Mouse (Mus musculus) heart, adult 2 months (tissue): ENCODE data around the gene Wdr4. TPM values are rescaled to one million over a fixed set of nuclear protein-coding genes. Genes with fewer than 3 reads are reported as not detected.

ENCODE experiments used
- DNase-seq, 2 experiments: peaks; one replicate each; pipeline ENCODE4 v3.0.0; 2021
- H3K27ac ChIP-seq: fragments of 200-600 bp; 2 replicates; pipeline ENCODE4 v1.8.1; 2022
- H3K27me3 ChIP-seq: fragments of 200-500 bp; 2 replicates; pipeline ENCODE4 v1.6.1; 2012; ENCODE audit warnings: mild to moderate bottlenecking, low read length, inconsistent platforms, mixed read lengths; ENCODE audit not compliant: control insufficient read depth, insufficient read depth
- H3K36me3 ChIP-seq: fragments of 200-500 bp; 2 replicates; pipeline ENCODE4 v1.6.1; 2012; ENCODE audit warnings: low read length, inconsistent platforms; ENCODE audit not compliant: control insufficient read depth, insufficient read depth
- H3K4me1 ChIP-seq: fragments of 200-500 bp; 2 replicates; pipeline ENCODE4 v1.6.1; 2011; ENCODE audit warnings: low read length; ENCODE audit not compliant: control insufficient read depth, insufficient read depth
- H3K4me3 ChIP-seq: fragments of 200-600 bp; 2 replicates; pipeline ENCODE4 v1.8.1; 2022
- H3K79me2 ChIP-seq: fragments of 200-500 bp; replicated peaks from 2 replicates; pipeline ENCODE4 v1.6.1; 2012; ENCODE audit warnings: mild to moderate bottlenecking, inconsistent platforms, low read length, moderate library complexity, mixed read lengths; ENCODE audit not compliant: control insufficient read depth, insufficient read depth
- H3K9ac ChIP-seq: fragments of 200-500 bp; 2 replicates; pipeline ENCODE4 v1.6.1; 2012; ENCODE audit warnings: low read depth, mild to moderate bottlenecking, control low read depth, inconsistent platforms, low read length, mixed read lengths
- CTCF ChIP-seq: fragments of 200-600 bp; IDR thresholded peaks from 2 replicates; pipeline ENCODE4 v1.8.1; 2022; ENCODE audit warnings: antibody characterized with exemption, mild to moderate bottlenecking, moderate library complexity
- EP300 ChIP-seq: fragments of 200-500 bp; IDR thresholded peaks from 2 replicates; pipeline ENCODE4 v1.6.1; 2011; ENCODE audit warnings: low read depth, low read length, control low read depth; ENCODE audit not compliant: insufficient read depth
- POLR2A ChIP-seq: fragments of 200-500 bp; IDR thresholded peaks from 2 replicates; pipeline ENCODE4 v1.6.1; 2011; ENCODE audit warnings: mild to moderate bottlenecking, low read depth, low read length, control low read depth; ENCODE audit not compliant: insufficient read depth
- WGBS: fragments of 180-500 bp; shearing (Covaris S2); methylation state at CpG from one replicate; pipeline ENCODE4 v1.1.7; 2018; 5-methylcytosine and 5-hydroxymethylcytosine counted together
- intact Hi-C: fragments of 180-260 bp; cut with DNase I; formaldehyde crosslinking; loops from one replicate; pipeline ENCODE4 v1.15.1; 2025
- polyA plus RNA-seq: library from polyadenylated mRNA; depleted of rRNA; stranded (reverse); fragments of >200 nt; gene quantifications from 2 replicates; pipeline ENCODE4 v1.2.3, GENCODE M21; 2012
- total RNA-seq, 2 experiments: library from RNA; stranded (reverse); gene quantifications; 2 replicates each; pipeline ENCODE4 v1.2.3; 2021

Gene Wdr4
- total and polyA plus RNA-seq, 3 experiments: 5.2 to 9.9 (median 5.6) TPM

DNA sequence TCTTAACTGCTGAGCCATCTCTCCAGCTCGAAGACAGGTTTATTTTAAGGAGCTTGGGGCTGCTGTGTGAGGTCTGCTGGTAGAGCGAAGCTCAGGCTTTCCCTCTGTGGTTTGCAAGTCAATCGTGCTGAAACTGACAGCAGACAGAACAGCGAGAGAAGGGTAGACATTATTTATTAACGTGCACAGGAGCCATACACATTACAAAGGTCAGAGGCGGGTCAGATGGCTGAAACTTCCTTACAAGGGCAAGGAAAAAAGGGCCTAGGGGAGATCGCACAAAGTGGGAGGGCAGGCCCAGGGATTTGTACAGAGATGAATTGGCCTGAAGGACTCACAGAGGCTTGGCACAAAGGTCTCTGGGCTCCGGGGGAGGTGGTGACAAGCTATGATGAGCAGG, 29.6 kb upstream of the Wdr4 start:
- Histone ChIP-seq H3K79me2 (no peaks in the 10 kb centered on the region), H3K9ac (no peak overlapping the region), H3K27me3 (no peaks in the 10 kb centered on the region), H3K4me1 (no peaks in the 10 kb centered on the region), H3K4me3 (no peak overlapping the region), H3K36me3 (no peaks in the 10 kb centered on the region), H3K27ac (no peak overlapping the region)
- no peak for DNase-seq
- 66% methylated on average over 8 of the region's 8 CpGs for WGBS
- intact Hi-C loops: no loop called here
- TF ChIP-seq CTCF (no peak), POLR2A (no peak), EP300 (no peak)

DNA sequence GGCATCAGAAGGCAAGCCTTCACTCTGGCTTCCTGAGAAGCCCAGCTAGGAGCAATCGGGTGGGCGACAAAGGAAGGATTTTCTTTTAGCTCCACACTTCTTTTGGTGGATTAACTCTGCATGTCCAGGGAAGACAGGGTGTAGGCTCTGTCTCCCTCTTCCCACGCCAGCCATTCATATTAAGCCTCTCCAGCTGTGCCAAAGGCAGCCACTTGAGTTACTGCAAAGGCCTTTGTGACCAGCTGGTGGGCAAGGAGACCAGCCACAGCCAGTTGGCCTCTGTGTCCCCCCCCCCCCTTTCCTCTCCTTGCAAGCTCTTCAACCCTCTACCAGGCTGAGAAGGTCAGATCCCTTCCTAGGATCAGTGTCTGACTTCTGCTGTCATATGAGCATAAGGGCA, 28.2 kb upstream of the Wdr4 start:
- 80% methylated on average over 3 of the region's 3 CpGs for WGBS
- H3K27ac ChIP-seq: no peak overlapping the region
- intact Hi-C loops: no loop called here
- TF ChIP-seq CTCF: no peak
- TF ChIP-seq EP300: no peak
- no peak for TF ChIP-seq POLR2A
- no peaks in the 10 kb centered on the region for H3K79me2 ChIP-seq
- H3K9ac ChIP-seq: no peak overlapping the region
- no peaks in the 10 kb centered on the region for H3K27me3 ChIP-seq
- no peaks in the 10 kb centered on the region for H3K36me3 ChIP-seq
- no peak overlapping the region for H3K4me3 ChIP-seq
- no peak for DNase-seq
- H3K4me1 ChIP-seq: no peaks in the 10 kb centered on the region

DNA sequence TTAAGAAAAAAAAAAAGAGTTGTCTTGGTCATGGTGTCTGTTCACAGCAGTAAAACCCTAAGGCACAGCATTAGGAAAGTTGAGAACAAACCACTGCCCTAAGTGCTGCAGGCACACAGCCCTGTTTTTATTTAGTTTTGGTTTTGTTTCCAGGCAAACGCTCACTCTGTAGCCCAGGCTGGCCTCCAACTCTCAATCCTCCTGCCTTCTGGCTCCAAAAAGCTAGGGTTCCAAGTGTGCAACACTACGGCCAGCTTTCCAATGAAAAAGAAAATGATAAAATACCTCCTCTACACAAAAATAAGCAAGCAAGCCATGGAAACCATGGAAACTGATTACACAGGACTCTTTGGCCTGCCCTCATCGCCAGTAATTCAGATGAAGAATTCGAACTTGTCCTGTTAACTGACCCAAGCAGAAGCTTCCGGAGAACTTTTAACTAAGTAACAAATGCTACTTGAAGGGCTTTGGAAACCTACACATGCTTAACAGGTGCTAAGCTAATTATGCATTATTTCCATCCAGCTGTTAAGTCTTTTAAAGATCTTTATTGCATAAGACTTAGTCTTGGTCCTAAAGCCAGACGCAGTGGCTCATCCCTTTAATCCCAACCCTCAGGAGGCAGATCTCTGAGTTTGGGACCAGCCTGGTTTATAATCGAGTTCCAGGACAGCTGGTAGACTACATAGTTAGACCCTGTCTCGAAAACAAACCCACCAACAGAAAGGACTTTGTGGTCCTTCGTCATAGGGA, 26.8 kb upstream of the Wdr4 start:
- no peaks in the 10 kb centered on the region for H3K36me3 ChIP-seq

DNA sequence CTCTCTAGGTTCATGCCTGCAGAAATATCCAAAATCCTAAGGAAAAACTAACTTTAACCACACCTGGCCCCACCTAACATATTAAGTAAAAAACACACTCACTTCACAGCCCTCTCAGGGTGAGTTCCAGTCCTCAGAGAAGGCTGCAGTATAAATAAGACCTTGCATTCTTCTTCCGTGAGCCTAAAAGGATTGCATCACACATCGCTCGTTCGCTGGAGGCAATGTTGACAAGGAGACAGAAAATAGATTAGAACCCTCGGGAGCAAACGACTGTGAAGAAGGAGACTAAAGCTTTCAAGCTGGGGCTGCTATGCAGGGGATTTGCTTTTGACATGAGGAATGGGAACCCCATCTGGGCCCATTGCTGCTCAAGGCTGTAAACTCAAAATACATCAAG, 23.8 kb upstream of the Wdr4 start:
- Histone ChIP-seq H3K4me1 (no peaks in the 10 kb centered on the region), H3K27ac (no peak overlapping the region), H3K27me3 (no peaks in the 10 kb centered on the region), H3K36me3 (no peaks in the 10 kb centered on the region), H3K9ac (no peak overlapping the region), H3K4me3 (no peak overlapping the region), H3K79me2 (no peaks in the 10 kb centered on the region)
- DNase-seq: no peak
- intact Hi-C loops: no loop called here
- TF ChIP-seq CTCF (no peak), EP300 (no peak), POLR2A (no peak)
- 32% methylated on average over 6 of the region's 6 CpGs for WGBS

More for the DNA sequence above, 26.8 kb upstream of the Wdr4 start:
- H3K9ac ChIP-seq: no peak overlapping the region
- DNase-seq: peak; percentile 32 to 56
- TF ChIP-seq CTCF (no peak), EP300 (no peak), POLR2A (no peak)
- no peaks in the 10 kb centered on the region for H3K4me1 ChIP-seq
- no peak overlapping the region for H3K27ac ChIP-seq
- H3K4me3 ChIP-seq: no peak overlapping the region
- no peaks in the 10 kb centered on the region for H3K27me3 ChIP-seq
- intact Hi-C loops: no loop called here
- no peaks in the 10 kb centered on the region for H3K79me2 ChIP-seq
- 73% methylated on average over 9 of the region's 9 CpGs for WGBS

DNA sequence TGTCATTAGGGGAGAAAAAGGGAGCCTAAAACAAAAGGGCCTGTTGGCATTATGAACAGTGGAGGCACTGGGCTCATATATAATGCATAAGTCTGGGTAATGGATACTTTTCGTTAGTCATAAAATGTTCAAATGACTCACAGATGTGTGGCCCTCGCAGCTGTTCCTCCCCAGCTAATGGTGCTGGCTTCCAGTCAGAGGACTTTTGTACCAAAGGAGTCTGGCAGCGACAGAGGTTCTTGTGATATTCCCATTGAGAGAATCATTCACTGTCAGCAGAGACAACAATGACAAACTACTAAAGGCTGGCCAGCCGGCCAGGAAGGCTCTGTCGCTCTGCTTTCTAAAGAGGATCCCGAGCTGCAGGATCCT, 21.7 kb upstream of the Wdr4 start:
- intact Hi-C loops: no loop called here
- H3K36me3 ChIP-seq: no peaks in the 10 kb centered on the region
- DNase-seq: peak; percentile 25 to 27
- no peaks in the 10 kb centered on the region for H3K27me3 ChIP-seq
- TF ChIP-seq EP300: no peak
- no peak for TF ChIP-seq POLR2A
- TF ChIP-seq CTCF: no peak
- H3K9ac ChIP-seq: no peak overlapping the region
- H3K27ac ChIP-seq: no peak overlapping the region
- H3K79me2 ChIP-seq: no peaks in the 10 kb centered on the region
- WGBS: 40% methylated on average over 6 of the region's 6 CpGs
- no peak overlapping the region for H3K4me3 ChIP-seq
- H3K4me1 ChIP-seq: no peaks in the 10 kb centered on the region

DNA sequence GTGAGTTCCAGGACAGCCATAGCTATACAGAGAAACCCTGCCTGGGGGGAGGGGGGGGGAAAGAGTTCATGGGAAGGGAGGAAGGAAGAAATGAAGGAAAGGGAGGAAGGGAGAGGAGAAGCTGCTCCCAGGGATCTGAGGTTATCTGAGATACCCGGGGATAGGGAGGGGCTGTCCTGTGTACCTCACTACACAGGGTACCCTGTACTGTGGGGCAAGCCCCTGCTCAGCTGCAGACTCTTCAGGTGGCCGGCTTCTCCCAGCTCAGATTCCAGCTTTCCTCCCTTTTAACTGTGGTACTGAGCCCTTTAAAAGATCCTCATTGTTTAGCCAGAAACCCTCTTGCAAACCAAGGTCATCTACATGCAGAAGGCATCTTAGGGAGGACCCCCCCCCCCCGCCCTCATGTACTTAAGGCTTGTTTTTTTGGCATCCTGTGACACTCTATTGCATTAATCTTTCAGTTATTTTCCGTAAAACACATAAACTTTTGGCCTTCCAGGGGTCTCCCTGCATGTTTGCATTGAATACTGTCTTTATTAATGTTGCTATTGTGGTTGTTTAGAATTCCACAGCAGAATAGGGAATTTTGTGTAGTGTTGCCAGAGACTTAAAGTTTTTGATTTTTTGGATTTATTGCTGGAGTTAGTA, 21.2 kb upstream of the Wdr4 start:
- intact Hi-C loops: no loop called here
- WGBS: 73% methylated on average over 4 of the region's 4 CpGs

More for the DNA sequence above, 21.2 kb upstream of the Wdr4 start:
- Histone ChIP-seq H3K27ac (no peak overlapping the region), H3K4me1 (peaks cover 2% of the 10 kb centered on the region; the same call in 1 of the 2 replicates), H3K79me2 (no peaks in the 10 kb centered on the region), H3K27me3 (no peaks in the 10 kb centered on the region), H3K9ac (no peak overlapping the region), H3K4me3 (no peak overlapping the region), H3K36me3 (no peaks in the 10 kb centered on the region)
- TF ChIP-seq POLR2A (no peak), CTCF (no peak), EP300 (no peak)
- DNase-seq: no peak
